Mouse (Mus musculus): ENCODE results near the gene Atg2a. TPM values are rescaled to one million over a fixed set of nuclear protein-coding genes. Genes with fewer than 3 reads are reported as not detected.

Gene Atg2a
- total and polyA plus RNA-seq, 3 experiments, result 2.8 to 13.9 (median 9.5) TPM

- Histone ChIP-seq H3K79me2 (replicated peaks; ENCODE audit: control insufficient read depth, extremely low read depth, insufficient read depth, poor library complexity, severe bottlenecking) (no peaks in the 10 kb centered on the region), H3K9ac (ENCODE audit: insufficient read depth, low read depth) (peak within 1 kb of the TSS; percentile 90), H3K9me3 (replicated peaks; ENCODE audit: low read length) (no peaks in the 10 kb centered on the region), H3K27me3 (replicated peaks) (no peaks in the 10 kb centered on the region), H3K36me3 (replicated peaks in 1 of 2; ENCODE audit: control insufficient read depth in 1 of 2, insufficient read depth in 1 of 2, low read length in 1 of 2) (peaks cover 4 to 12% of the 10 kb centered on the region in 2 experiments), H3K27ac (ENCODE audit: insufficient read depth, low read depth) (peak within 1 kb of the TSS; percentile 73), H3K4me1 (ENCODE audit: control insufficient read depth in 1 of 2, insufficient read depth in 2 of 2) (peaks cover 0 to 16% of the 10 kb centered on the region in 2 experiments; a peak in 2 of 4 replicates), H3K4me2 (ENCODE audit: insufficient read depth, low read depth, poor library complexity, severe bottlenecking) (peak within 1 kb of the TSS; percentile 85), H3K4me3 (replicated peaks in 1 of 3; ENCODE audit: low read depth in 2 of 3, low read length in 2 of 3, poor library complexity in 1 of 3) (peak within 1 kb of the TSS; percentile 59 to 83 (median 77))
- DNase-seq (ENCODE audit: extremely low read depth), result peak; percentile 91
- in situ Hi-C loops (cut with MboI; ENCODE audit: low pct_ligation_motif_present, low pct_unique_long_range_greater_than_20kb, low sequenced_read_pairs) (no loop called here), dilution Hi-C loops (cut with MboI; ENCODE audit: extremely low pct_ligation_motif_present, extremely low pct_unique_long_range_greater_than_20kb, low sequenced_read_pairs) (no loop called here)
- TF ChIP-seq ETS1 (conservative IDR thresholded peaks at IDR 0.05; ENCODE audit: low read depth, low read length) (peak; percentile 32; the same call in 1 of the 2 replicates), CTCF (conservative IDR thresholded peaks at IDR 0.05 in 1 of 2, IDR thresholded peaks at IDR 0.05 in 1 of 2; ENCODE audit: low read depth in 2 of 2, low read length in 2 of 2) (peak in 1 of 2 experiments; percentile 62; a peak in 2 of 4 replicates), TBP (conservative IDR thresholded peaks at IDR 0.05; ENCODE audit: low read depth, low read length) (no peak), HCFC1 (IDR thresholded peaks at IDR 0.05; ENCODE audit: low read depth, low read length) (peak; percentile 82), POLR2A (IDR thresholded peaks at IDR 0.05; ENCODE audit: low read depth, low read length) (0 out of 2 replicates have a peak, but pooled peaks have one; percentile 30), CHD1 (IDR thresholded peaks at IDR 0.05; ENCODE audit: low read depth, low read length) (no peak), E2F4 (IDR thresholded peaks at IDR 0.05; ENCODE audit: insufficient replicate concordance, low read depth, low read length) (no peak), MAZ (IDR thresholded peaks at IDR 0.05; ENCODE audit: low read depth, low read length) (peak; percentile 95), SIN3A (IDR thresholded peaks at IDR 0.05; ENCODE audit: low read length) (peak; percentile 70; the same call in 1 of the 2 replicates), JUN (IDR thresholded peaks at IDR 0.05; ENCODE audit: insufficient read depth, low read depth, low read length) (no peak), BHLHE40 (IDR thresholded peaks at IDR 0.05; ENCODE audit: low read depth, low read length) (0 out of 2 replicates have a peak, but pooled peaks have one; percentile 18), KAT2A (IDR thresholded peaks at IDR 0.05; ENCODE audit: insufficient replicate concordance, low read length) (peak; percentile 58; the same call in 1 of the 2 replicates), ELF1 (IDR thresholded peaks at IDR 0.05; ENCODE audit: low read depth, low read length) (peak; percentile 60; the same call in 1 of the 2 replicates), NRF1 (IDR thresholded peaks at IDR 0.05; ENCODE audit: low read depth, low read length) (peak; percentile 47; the same call in 1 of the 2 replicates), CHD2 (IDR thresholded peaks at IDR 0.05; ENCODE audit: low read length) (peak; percentile 56; the same call in 1 of the 2 replicates), MXI1 (IDR thresholded peaks at IDR 0.05; ENCODE audit: low read depth, low read length) (peak; percentile 66; the same call in 1 of the 2 replicates)
These were observed 6.1 kb upstream of the Atg2a start, which contains the start of gene Ppp2r5b for GRCm38 (mm10) chr19:6235084-6236052. Gene Ppp2r5b, minus strand, starts transcription at chr19:6235872.

DNA sequence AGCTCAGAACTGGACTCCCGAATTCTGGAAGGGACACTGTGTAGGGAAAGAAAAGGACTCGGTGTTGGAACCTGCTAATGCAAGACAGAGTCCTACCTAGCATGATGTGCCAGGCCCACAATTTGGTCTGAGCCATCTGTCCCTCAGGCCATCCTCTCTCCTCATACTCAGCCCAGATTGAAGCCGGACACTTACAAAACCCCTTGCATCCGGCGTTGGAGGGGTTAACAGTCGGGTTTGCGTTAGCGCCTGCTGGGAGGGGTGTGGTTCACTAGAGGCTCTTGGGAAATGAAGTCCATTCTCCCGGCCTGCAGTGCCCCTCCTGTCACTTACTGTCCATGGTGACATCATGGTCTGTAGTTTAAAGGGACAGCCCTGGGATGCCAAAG, 5.4 kb upstream of the Atg2a start:
- H3K9ac ChIP-seq (ENCODE audit: insufficient read depth, low read depth), result peak overlapping the region; percentile 90
- peak; percentile 90 for DNase-seq (ENCODE audit: extremely low read depth)
- 0 out of 2 replicates have a peak, but pooled peaks have one; percentile 51 for TF ChIP-seq MYC (IDR thresholded peaks at IDR 0.05; ENCODE audit: low read depth, low read length)
- TF ChIP-seq PAX5 (IDR thresholded peaks at IDR 0.05; ENCODE audit: low read length), result no peak
- no peak for TF ChIP-seq USF1 (IDR thresholded peaks at IDR 0.05; ENCODE audit: low read depth, low read length)
- TF ChIP-seq RCOR1 (conservative IDR thresholded peaks at IDR 0.05; ENCODE audit: low read depth, low read length), result peak; percentile 61; the same call in 1 of the 2 replicates
- TF ChIP-seq ZMIZ1 (IDR thresholded peaks at IDR 0.05; ENCODE audit: low read depth, low read length), result no peak
- TF ChIP-seq CHD2 (IDR thresholded peaks at IDR 0.05; ENCODE audit: low read length), result peak; percentile 19; the same call in 1 of the 2 replicates
- peak; percentile 99 for TF ChIP-seq SIN3A (IDR thresholded peaks at IDR 0.05; ENCODE audit: low read length)
- peak; percentile 33; the same call in 1 of the 2 replicates for TF ChIP-seq MAX (IDR thresholded peaks at IDR 0.05; ENCODE audit: low read length)
- TF ChIP-seq POLR2A (IDR thresholded peaks at IDR 0.05; ENCODE audit: low read depth, low read length), result peak; percentile 21; the same call in 1 of the 2 replicates
- TF ChIP-seq RAD21 (IDR thresholded peaks at IDR 0.05; ENCODE audit: low read depth, low read length), result no peak
- TF ChIP-seq CTCF (conservative IDR thresholded peaks at IDR 0.05 in 1 of 2, IDR thresholded peaks at IDR 0.05 in 1 of 2; ENCODE audit: low read depth in 2 of 2, low read length in 2 of 2), result no peak
- peak; percentile 89 for TF ChIP-seq ZNF384 (IDR thresholded peaks at IDR 0.05; ENCODE audit: low read depth, low read length)
- TF ChIP-seq ETS1 (conservative IDR thresholded peaks at IDR 0.05; ENCODE audit: low read depth, low read length), result no peak; the same call in 1 of the 2 replicates
- TF ChIP-seq JUND (conservative IDR thresholded peaks at IDR 0.05; ENCODE audit: low read depth, low read length), result peak; percentile 86
- TF ChIP-seq E2F4 (IDR thresholded peaks at IDR 0.05; ENCODE audit: insufficient replicate concordance, low read depth, low read length), result no peak
- TF ChIP-seq GABPA (IDR thresholded peaks at IDR 0.05; ENCODE audit: insufficient replicate concordance, low read depth, low read length), result peak; percentile 72; the same call in 1 of the 2 replicates
- peak; percentile 83; the same call in 1 of the 2 replicates for TF ChIP-seq MAZ (IDR thresholded peaks at IDR 0.05; ENCODE audit: low read depth, low read length)
- no peak for TF ChIP-seq UBTF (IDR thresholded peaks at IDR 0.05; ENCODE audit: low read depth, low read length)

More for the DNA sequence above, 5.4 kb upstream of the Atg2a start:
- Histone ChIP-seq H3K27me3 (replicated peaks) (no peaks in the 10 kb centered on the region), H3K4me1 (ENCODE audit: control insufficient read depth in 1 of 2, insufficient read depth in 2 of 2) (peaks cover 0 to 21% of the 10 kb centered on the region in 2 experiments; a peak in 2 of 4 replicates), H3K27ac (ENCODE audit: insufficient read depth, low read depth) (peak overlapping the region; percentile 73), H3K4me2 (ENCODE audit: insufficient read depth, low read depth, poor library complexity, severe bottlenecking) (peak overlapping the region; percentile 35; the same call in 1 of the 2 replicates), H3K9me3 (replicated peaks; ENCODE audit: low read length) (no peaks in the 10 kb centered on the region), H3K4me3 (replicated peaks in 1 of 3; ENCODE audit: low read depth in 2 of 3, low read length in 2 of 3, poor library complexity in 1 of 3) (peak overlapping the region; percentile 59 to 83 (median 77)), H3K79me2 (replicated peaks; ENCODE audit: control insufficient read depth, extremely low read depth, insufficient read depth, poor library complexity, severe bottlenecking) (no peaks in the 10 kb centered on the region), H3K36me3 (replicated peaks in 1 of 2; ENCODE audit: control insufficient read depth in 1 of 2, insufficient read depth in 1 of 2, low read length in 1 of 2) (peaks cover 0 to 7% of the 10 kb centered on the region in 2 experiments)
- in situ Hi-C loops (cut with MboI; ENCODE audit: low pct_ligation_motif_present, low pct_unique_long_range_greater_than_20kb, low sequenced_read_pairs), result no loop called here
- dilution Hi-C loops (cut with MboI; ENCODE audit: extremely low pct_ligation_motif_present, extremely low pct_unique_long_range_greater_than_20kb, low sequenced_read_pairs), result no loop called here
